Mouse (Mus musculus) lung, embryonic 14.5 days (tissue): ENCODE measurements around the gene Gm13757. TPM values are rescaled to one million over a fixed set of nuclear protein-coding genes. Genes with fewer than 3 reads are reported as not detected.
"Not testable (repeated sequence)": the region's sequence is repeated elsewhere in the genome, so short reads cannot be mapped to it uniquely, and the experiment has no call there.

Source experiments
- ATAC-seq: fragments of 200-750 bp; cut with Nextera tagmentation; 2 replicates; pipeline ENCODE4 v1.8.0; 2017; ENCODE audit warnings: mild to moderate bottlenecking, moderate TSS enrichment, moderate library complexity; ENCODE audit not compliant: insufficient read depth
- DNase-seq: peaks from one replicate; pipeline ENCODE4 v3.0.0-alpha.2; 2015
- H3K27ac ChIP-seq: fragments of 300-500 bp; sonication (generic); 2 replicates; pipeline ENCODE4 v1.5.1; 2014; ENCODE audit warnings: low read depth, mild to moderate bottlenecking, moderate library complexity
- H3K27me3 ChIP-seq: fragments of 300-500 bp; sonication (generic); 2 replicates; pipeline ENCODE4 v1.6.1; 2014; ENCODE audit warnings: low read length, control low read depth; ENCODE audit not compliant: insufficient read depth
- H3K36me3 ChIP-seq: fragments of 300-500 bp; sonication (generic); 2 replicates; pipeline ENCODE4 v1.6.1; 2014; ENCODE audit warnings: control low read depth; ENCODE audit not compliant: insufficient read depth
- H3K4me1 ChIP-seq: fragments of 300-500 bp; sonication (generic); 2 replicates; pipeline ENCODE4 v1.6.1; 2014; ENCODE audit warnings: antibody characterized with exemption, control low read depth; ENCODE audit not compliant: insufficient read depth
- H3K4me2 ChIP-seq: fragments of 300-500 bp; sonication (generic); 2 replicates; pipeline ENCODE4 v1.6.1; 2014; ENCODE audit warnings: mild to moderate bottlenecking
- H3K4me3 ChIP-seq: fragments of 300-500 bp; sonication (generic); 2 replicates; pipeline ENCODE4 v1.5.1; 2014; ENCODE audit warnings: low read depth, low read length
- H3K9ac ChIP-seq: fragments of 300-500 bp; sonication (generic); 2 replicates; pipeline ENCODE4 v1.6.1; 2014
- H3K9me3 ChIP-seq: fragments of 300-500 bp; sonication (generic); 2 replicates; pipeline ENCODE4 v1.6.1; 2016; ENCODE audit warnings: low read depth, low read length, control low read depth
- CTCF ChIP-seq: IDR thresholded peaks from 2 replicates; pipeline ENCODE4 v1.5.1; 2016; ENCODE audit warnings: antibody characterized with exemption, low read depth
- WGBS: fragments of 180-500 bp; shearing (Covaris S2); extraction: QIAGEN DNeasy Blood & Tissue Kit; methylation state at CpG from one replicate; pipeline ENCODE4 v1.1.7; 2014; 5-methylcytosine and 5-hydroxymethylcytosine counted together
- polyA plus RNA-seq: library from polyadenylated mRNA; unstranded; fragments of >200 nt; fragmentation: Nextera tagmentation; extraction: Ambion mirVana; gene quantifications from 2 replicates; pipeline ENCODE4 v1.2.1, GENCODE M21; 2014

Gm13757 gene
- polyA plus RNA-seq = not detected in 2 replicates

- H3K4me2 ChIP-seq = no peak within 1 kb of the TSS
- WGBS = 89% methylated on average over 1 of the region's 1 CpGs
- no peak within 1 kb of the TSS for H3K4me3 ChIP-seq
- no peaks in the 10 kb centered on the region for H3K27me3 ChIP-seq
- TF ChIP-seq CTCF = no peak
- no peaks in the 10 kb centered on the region for H3K36me3 ChIP-seq
- H3K9ac ChIP-seq = no peak within 1 kb of the TSS
- no peak for DNase-seq
- H3K9me3 ChIP-seq = no peaks in the 10 kb centered on the region
- no peak within 1 kb of the TSS for H3K27ac ChIP-seq
- no peak for ATAC-seq
- no peaks in the 10 kb centered on the region for H3K4me1 ChIP-seq
These were observed at the start of gene Gm13757 for GRCm38 (mm10) chr2:88449031-88449430. Gene Gm13757, minus strand, starts transcription at chr2:88449131.

GRCm38 (mm10) chr2:88493020-88493419 lies 44.1 kb upstream of the Gm13757 start, which contains the start of gene Olfr1185-ps1:
Gene Olfr1185-ps1, plus strand, starts transcription at chr2:88493320.
- no peak for TF ChIP-seq CTCF
- Histone ChIP-seq H3K9ac (no peak within 1 kb of the TSS), H3K36me3 (no peaks in the 10 kb centered on the region), H3K27me3 (no peaks in the 10 kb centered on the region), H3K9me3 (no peaks in the 10 kb centered on the region), H3K27ac (no peak within 1 kb of the TSS), H3K4me1 (no peaks in the 10 kb centered on the region), H3K4me2 (no peak within 1 kb of the TSS), H3K4me3 (no peak within 1 kb of the TSS)
- DNase-seq = no peak
- ATAC-seq = no peak
- 62% methylated on average over 2 of the region's 2 CpGs for WGBS

- H3K4me3 ChIP-seq = no peak within 1 kb of the TSS
- H3K9ac ChIP-seq = no peak within 1 kb of the TSS
- H3K36me3 ChIP-seq = no peaks in the 10 kb centered on the region
- no peak within 1 kb of the TSS for H3K27ac ChIP-seq
- no peaks in the 10 kb centered on the region for H3K27me3 ChIP-seq
- H3K4me2 ChIP-seq = no peak within 1 kb of the TSS
- ATAC-seq = no peak
- WGBS = 79% methylated on average over 2 of the region's 2 CpGs
- no peak for TF ChIP-seq CTCF
- no peak for DNase-seq
- H3K4me1 ChIP-seq = no peaks in the 10 kb centered on the region
- no peaks in the 10 kb centered on the region for H3K9me3 ChIP-seq
These were observed 34.4 kb upstream of the Gm13757 start, which contains the start of gene Olfr1184 for GRCm38 (mm10) chr2:88483298-88483697. Gene Olfr1184, plus strand, starts transcription at chr2:88483598.

- not testable (repeated sequence) for H3K9me3 ChIP-seq, H3K4me1 ChIP-seq, H3K27me3 ChIP-seq, H3K4me3 ChIP-seq, H3K27ac ChIP-seq, H3K4me2 ChIP-seq, DNase-seq, H3K9ac ChIP-seq, H3K36me3 ChIP-seq, ATAC-seq
- 65% methylated on average over 1 of the region's 1 CpGs for WGBS
These were observed 5.6 kb upstream of the Gm13757 start, which contains the start of gene Olfr1183 for GRCm38 (mm10) chr2:88454567-88454966. Gene Olfr1183, plus strand, starts transcription at chr2:88454867.

GRCm38 (mm10) chr2:88426071-88426470 lies 22.9 kb downstream of the Gm13757 start, which contains the start of gene Olfr1181:
Gene Olfr1181, minus strand, starts transcription at chr2:88426171.
- no peaks in the 10 kb centered on the region for H3K27me3 ChIP-seq
- no peak for DNase-seq
- no peak for TF ChIP-seq CTCF
- H3K27ac ChIP-seq = no peak within 1 kb of the TSS
- WGBS = 76% methylated on average over 1 of the region's 1 CpGs
- no peak within 1 kb of the TSS for H3K9ac ChIP-seq
- ATAC-seq = no peak
- H3K4me1 ChIP-seq = no peaks in the 10 kb centered on the region
- H3K9me3 ChIP-seq = no peaks in the 10 kb centered on the region
- H3K36me3 ChIP-seq = no peaks in the 10 kb centered on the region
- H3K4me3 ChIP-seq = no peak within 1 kb of the TSS
- no peak within 1 kb of the TSS for H3K4me2 ChIP-seq

GRCm38 (mm10) chr2:88419051-88419450 lies 29.9 kb downstream of the Gm13757 start, which contains the start of gene Olfr1180:
Gene Olfr1180, minus strand, starts transcription at chr2:88419151.
- Histone ChIP-seq H3K4me3 (no peak within 1 kb of the TSS), H3K4me1 (no peaks in the 10 kb centered on the region), H3K9ac (no peak within 1 kb of the TSS), H3K27me3 (no peaks in the 10 kb centered on the region), H3K9me3 (no peaks in the 10 kb centered on the region), H3K27ac (no peak within 1 kb of the TSS), H3K4me2 (no peak within 1 kb of the TSS), H3K36me3 (no peaks in the 10 kb centered on the region)
- DNase-seq (no peak), ATAC-seq (no peak)
- 63% methylated on average over 2 of the region's 2 CpGs for WGBS
- no peak for TF ChIP-seq CTCF

GRCm38 (mm10) chr2:88406353-88406752 lies 42.6 kb downstream of the Gm13757 start, which contains the start of gene Olfr1179:
Gene Olfr1179, minus strand, starts transcription at chr2:88406453.
- TF ChIP-seq CTCF = no peak

More at GRCm38 (mm10) chr2:88406353-88406752, 42.6 kb downstream of the Gm13757 start, which contains the start of gene Olfr1179:
- DNase-seq = no peak
- Histone ChIP-seq H3K9me3 (no peaks in the 10 kb centered on the region), H3K27me3 (no peaks in the 10 kb centered on the region), H3K4me2 (no peak within 1 kb of the TSS), H3K4me3 (no peak within 1 kb of the TSS), H3K9ac (no peak within 1 kb of the TSS), H3K4me1 (no peaks in the 10 kb centered on the region), H3K36me3 (no peaks in the 10 kb centered on the region), H3K27ac (no peak within 1 kb of the TSS)
- no peak for ATAC-seq
- whole genome bisulfite sequencing = 80% methylated on average over 3 of the region's 3 CpGs

Other genes with a start within 250 kb of the Gm13757 start
- not detected in 2 replicates for gene Olfr1170, start 220.8 kb downstream of the Gm13757 start, polyA plus RNA-seq
- 0.03 TPM in 1 of 2 replicates, not detected in the other for gene Olfr1173, start 169.3 kb downstream of the Gm13757 start, polyA plus RNA-seq
- not detected in 2 replicates for gene Olfr1174-ps, start 134.0 kb downstream of the Gm13757 start, polyA plus RNA-seq
- gene Olfr1175-ps, start 121.9 kb downstream of the Gm13757 start, polyA plus RNA-seq = not detected in 2 replicates
- gene Olfr1176, start 112.4 kb downstream of the Gm13757 start, polyA plus RNA-seq = not detected in 2 replicates
- not detected in 2 replicates for gene Olfr1177-ps, start 102.6 kb downstream of the Gm13757 start, polyA plus RNA-seq
- gene Olfr1178, start 62.1 kb downstream of the Gm13757 start, polyA plus RNA-seq = not detected in 2 replicates
- gene Olfr1179, start 42.7 kb downstream of the Gm13757 start, polyA plus RNA-seq = not detected in 2 replicates
- not detected in 2 replicates for gene Olfr1180, start 30.0 kb downstream of the Gm13757 start, polyA plus RNA-seq
- gene Olfr1181, start 23.0 kb downstream of the Gm13757 start, polyA plus RNA-seq = not detected in 2 replicates
- gene Olfr1183, start 5.7 kb upstream of the Gm13757 start, polyA plus RNA-seq = not detected in 2 replicates
- gene Olfr1184, start 34.5 kb upstream of the Gm13757 start, polyA plus RNA-seq = not detected in 2 replicates
- gene Olfr1185-ps1, start 44.2 kb upstream of the Gm13757 start, polyA plus RNA-seq = not detected in 2 replicates
- gene Olfr1186, start 69.4 kb upstream of the Gm13757 start, polyA plus RNA-seq = not detected in 2 replicates
- gene Olfr1188, start 107.8 kb upstream of the Gm13757 start, polyA plus RNA-seq = not detected in 2 replicates
- not detected in 2 replicates for gene Olfr1189, start 137.3 kb upstream of the Gm13757 start, polyA plus RNA-seq
- gene Olfr1191-ps1, start 191.4 kb upstream of the Gm13757 start, polyA plus RNA-seq = not detected in 2 replicates
- not detected in 2 replicates for gene Olfr1192-ps1, start 199.4 kb upstream of the Gm13757 start, polyA plus RNA-seq
- not detected in 2 replicates for gene Olfr1193, start 226.5 kb upstream of the Gm13757 start, polyA plus RNA-seq
- gene Olfr1195, start 240.1 kb upstream of the Gm13757 start, polyA plus RNA-seq = not detected in 2 replicates